Mouse (Mus musculus): ENCODE measurements at regions not wholly inside any gene's neighbourhood (a gene's known extent, or its start where the extent isn't known, plus 50 kb on each side); places are given as distances from the start of the nearest gene placed in this dataset.

DNA sequence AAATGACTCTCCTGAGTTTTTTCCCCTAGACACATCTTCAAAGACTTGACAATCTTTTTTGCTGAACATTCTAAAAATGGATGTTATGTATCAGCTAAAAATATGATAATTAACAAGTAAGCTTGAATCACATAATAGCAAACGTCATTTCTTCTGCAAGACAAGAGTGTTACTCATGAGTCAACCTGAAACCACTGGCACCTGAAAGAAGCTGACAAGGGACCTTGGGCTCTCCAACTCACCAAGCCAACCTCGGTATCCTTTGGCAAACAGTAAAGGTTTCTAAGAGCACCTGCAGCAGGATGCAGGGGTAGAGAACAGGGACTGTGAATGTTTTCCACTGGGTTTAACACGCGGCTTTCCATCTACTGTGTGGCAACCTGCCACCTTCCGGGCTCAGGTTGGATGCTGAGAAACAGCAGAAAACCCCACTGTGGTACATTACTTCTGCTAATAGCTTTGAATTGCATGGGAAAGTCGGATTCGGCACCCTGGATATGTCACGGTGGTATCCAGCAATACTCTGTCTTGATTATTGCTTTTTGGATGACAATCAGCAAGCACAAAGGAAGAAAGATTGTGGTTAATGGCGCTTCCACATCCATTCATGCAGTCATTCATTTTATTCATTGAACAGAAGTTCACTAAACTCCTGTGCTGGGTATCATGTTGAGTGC, 305.9 kb downstream of the Lpin1 start:
- ATAC-seq (replicated peaks in 1 of 2; ENCODE audit: insufficient read depth in 1 of 2, low FRiP score in 2 of 2, low TSS enrichment in 1 of 2, low read depth in 1 of 2, poor library complexity in 2 of 2, severe bottlenecking in 2 of 2): no peak

DNA sequence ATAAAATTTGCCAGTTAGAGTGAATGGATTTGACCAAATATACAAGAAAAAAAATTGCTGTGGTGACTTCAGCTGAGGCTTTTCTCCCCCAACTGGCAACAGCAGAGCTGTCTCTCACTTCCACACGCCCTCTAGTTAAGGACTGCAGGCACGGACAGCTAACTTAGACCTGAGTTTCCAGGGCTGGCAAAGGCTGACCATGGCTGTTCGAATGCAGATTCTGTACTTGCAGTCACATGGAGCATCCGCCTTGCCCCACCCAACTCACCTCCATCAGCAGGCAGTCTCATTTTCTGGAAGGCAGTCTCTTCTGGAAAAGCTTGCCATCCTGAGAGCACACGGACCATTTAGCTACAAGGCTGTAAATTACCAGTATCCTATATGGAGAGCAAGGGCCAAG, 325.7 kb downstream of the Lpin1 start:
- no peak for ATAC-seq (replicated peaks in 1 of 2; ENCODE audit: insufficient read depth in 1 of 2, low FRiP score in 2 of 2, low TSS enrichment in 1 of 2, low read depth in 1 of 2, poor library complexity in 2 of 2, severe bottlenecking in 2 of 2)

DNA sequence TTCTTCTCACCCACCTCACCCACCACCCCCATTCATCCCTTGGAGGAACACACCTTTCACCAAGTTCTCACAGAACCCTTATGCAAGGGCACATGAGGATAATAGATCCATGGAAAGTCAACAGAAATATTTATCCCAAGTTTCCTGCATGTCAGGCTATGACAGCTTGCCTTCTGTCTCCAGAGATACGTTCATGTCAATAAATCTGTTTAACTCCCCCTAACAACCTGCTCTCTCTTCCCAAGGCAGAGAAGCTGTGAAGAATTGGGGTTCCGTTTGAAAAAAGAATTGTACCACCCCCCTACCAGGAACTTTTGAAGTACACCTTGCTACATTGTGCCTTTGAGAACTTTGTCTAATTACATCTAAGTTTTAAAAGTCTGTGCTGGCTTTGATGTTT, 331.6 kb downstream of the Lpin1 start:
- ATAC-seq (replicated peaks in 1 of 2; ENCODE audit: insufficient read depth in 1 of 2, low FRiP score in 2 of 2, low TSS enrichment in 1 of 2, low read depth in 1 of 2, poor library complexity in 2 of 2, severe bottlenecking in 2 of 2): no peak

DNA sequence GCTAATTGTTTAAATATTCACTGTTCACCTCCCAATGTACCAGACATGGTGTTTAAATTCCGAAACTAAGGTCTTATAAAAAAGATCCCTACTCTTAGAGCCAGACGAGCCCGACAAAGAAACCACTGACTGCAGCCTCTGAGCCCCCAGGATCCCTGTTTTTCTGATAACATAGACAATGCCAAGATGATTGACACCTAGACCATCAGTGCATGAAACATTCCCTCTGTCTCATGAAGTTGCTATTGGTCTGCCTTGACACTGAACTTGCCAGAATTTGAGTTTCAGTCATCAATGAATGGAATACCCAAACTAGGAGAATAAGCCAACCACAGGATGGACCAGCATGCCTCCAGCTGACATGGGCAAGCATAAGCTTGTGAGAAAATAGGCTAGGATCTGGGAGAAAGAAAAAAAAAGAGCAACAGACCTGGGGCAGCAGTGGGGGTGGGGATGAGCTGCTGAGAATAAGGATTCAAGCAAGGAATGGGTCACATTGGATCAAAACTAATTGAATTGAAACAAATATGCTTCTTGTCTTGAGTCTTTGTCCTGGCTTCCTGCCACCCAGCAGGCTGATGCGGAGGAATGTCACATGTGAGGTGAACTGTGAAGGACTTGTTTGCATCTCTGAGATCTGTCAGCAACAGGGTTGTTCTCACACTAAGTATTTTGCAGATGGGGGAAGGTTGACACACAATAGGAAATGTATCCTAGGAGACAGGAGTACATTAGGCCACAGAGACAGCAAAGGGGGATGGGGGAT, 333.0 kb downstream of the Lpin1 start:
- ATAC-seq (replicated peaks in 1 of 2; ENCODE audit: insufficient read depth in 1 of 2, low FRiP score in 2 of 2, low TSS enrichment in 1 of 2, low read depth in 1 of 2, poor library complexity in 2 of 2, severe bottlenecking in 2 of 2): no peak

DNA sequence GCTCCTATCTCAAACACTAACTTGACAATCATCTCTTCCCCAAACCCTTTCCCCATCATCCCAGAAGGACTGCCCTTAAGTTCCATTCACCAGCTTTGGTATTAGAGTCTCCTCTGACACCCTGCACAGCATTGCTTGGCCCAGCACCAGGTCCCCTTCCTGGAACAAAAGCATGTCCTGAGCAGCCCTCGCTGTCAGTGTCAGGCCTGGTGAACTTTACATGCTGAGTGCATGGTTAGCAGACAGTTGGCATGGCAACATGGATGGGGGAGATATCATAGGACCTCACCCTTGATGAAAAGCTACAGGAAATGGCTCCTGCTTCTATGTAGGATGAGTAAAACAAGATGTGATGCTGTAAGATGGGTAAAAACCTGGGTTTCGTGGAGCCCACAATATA, 333.6 kb downstream of the Lpin1 start:
- ATAC-seq (replicated peaks in 1 of 2; ENCODE audit: insufficient read depth in 1 of 2, low FRiP score in 2 of 2, low TSS enrichment in 1 of 2, low read depth in 1 of 2, poor library complexity in 2 of 2, severe bottlenecking in 2 of 2): no peak

DNA sequence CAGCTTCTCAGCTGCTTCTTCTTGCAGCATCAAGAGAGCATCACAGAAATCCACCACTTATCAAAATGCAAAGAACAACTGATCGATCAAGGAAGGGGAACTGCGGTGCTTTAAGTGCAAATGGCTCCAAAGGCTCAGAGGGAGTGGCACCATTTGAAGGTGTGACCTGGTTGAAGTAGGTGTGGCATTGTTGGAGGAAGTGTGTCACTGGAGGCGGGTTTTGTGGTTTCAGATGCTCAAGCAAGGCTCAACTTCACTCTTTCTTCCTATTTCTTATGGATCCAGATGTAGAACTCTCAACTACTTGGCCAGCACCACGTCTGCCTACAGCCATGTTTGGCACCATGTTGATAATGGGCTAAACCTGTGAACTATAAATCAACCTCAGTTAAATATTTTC, 334.5 kb downstream of the Lpin1 start:
- no peak for ATAC-seq (replicated peaks in 1 of 2; ENCODE audit: insufficient read depth in 1 of 2, low FRiP score in 2 of 2, low TSS enrichment in 1 of 2, low read depth in 1 of 2, poor library complexity in 2 of 2, severe bottlenecking in 2 of 2)

DNA sequence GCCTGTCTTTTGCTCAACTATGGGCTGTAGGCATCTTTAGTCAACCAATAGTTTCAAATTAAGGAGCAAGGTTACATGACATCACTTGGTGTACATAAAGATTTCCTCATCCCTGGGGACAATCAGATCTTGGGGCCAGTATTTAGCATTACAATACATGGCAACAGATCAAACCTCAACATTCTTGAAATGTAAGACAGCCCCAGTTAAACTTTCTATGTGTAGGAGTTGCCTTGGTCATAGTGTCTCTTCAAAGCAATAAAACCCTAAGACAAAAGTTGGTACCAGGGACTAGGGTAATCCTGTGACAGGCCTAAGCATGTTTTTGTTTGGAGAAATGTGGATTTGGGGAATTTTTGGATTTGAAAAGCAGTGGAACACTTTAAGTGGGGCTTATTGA, 338.3 kb downstream of the Lpin1 start:
- no peak for ATAC-seq (replicated peaks in 1 of 2; ENCODE audit: insufficient read depth in 1 of 2, low FRiP score in 2 of 2, low TSS enrichment in 1 of 2, low read depth in 1 of 2, poor library complexity in 2 of 2, severe bottlenecking in 2 of 2)

DNA sequence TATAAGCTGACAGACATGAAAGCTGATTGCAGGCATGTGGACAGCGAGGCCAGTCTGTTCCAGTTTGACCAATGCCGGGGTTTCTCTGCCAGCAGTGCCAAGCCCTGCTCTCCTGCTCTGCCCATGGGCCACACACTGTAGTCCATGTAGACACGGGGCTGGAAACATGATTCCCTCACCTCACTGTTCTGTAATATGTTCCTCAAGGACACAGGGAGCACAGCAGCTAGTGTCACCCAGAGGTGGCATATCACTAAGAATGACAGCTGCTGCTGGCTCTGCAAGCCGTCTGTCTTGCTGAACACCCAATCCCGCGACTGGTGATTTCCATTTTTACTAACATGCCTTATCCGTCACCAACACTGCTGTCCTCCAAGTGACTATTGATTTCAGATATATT, 339.9 kb downstream of the Lpin1 start:
- ATAC-seq (replicated peaks in 1 of 2; ENCODE audit: insufficient read depth in 1 of 2, low FRiP score in 2 of 2, low TSS enrichment in 1 of 2, low read depth in 1 of 2, poor library complexity in 2 of 2, severe bottlenecking in 2 of 2): no peak

DNA sequence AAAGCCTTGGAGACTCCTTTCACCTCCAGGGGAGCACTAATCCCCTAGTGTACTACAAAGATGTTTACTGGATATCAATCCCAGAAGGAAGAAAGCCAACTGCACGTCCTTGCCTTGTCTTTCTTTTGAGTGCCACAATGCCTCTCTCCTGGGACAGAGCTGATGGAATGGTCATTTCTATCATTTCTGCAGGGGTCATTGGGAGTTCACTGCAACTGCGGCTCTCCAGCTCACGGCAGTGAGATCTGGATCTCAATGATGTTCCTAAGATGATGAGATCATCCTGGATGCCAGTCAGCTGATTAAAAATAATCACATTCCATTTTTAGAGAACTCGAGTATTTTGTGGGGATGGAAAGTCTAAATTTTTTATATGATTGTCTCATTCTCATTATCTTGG, 341.1 kb downstream of the Lpin1 start:
- no peak for ATAC-seq (replicated peaks in 1 of 2; ENCODE audit: insufficient read depth in 1 of 2, low FRiP score in 2 of 2, low TSS enrichment in 1 of 2, low read depth in 1 of 2, poor library complexity in 2 of 2, severe bottlenecking in 2 of 2)

DNA sequence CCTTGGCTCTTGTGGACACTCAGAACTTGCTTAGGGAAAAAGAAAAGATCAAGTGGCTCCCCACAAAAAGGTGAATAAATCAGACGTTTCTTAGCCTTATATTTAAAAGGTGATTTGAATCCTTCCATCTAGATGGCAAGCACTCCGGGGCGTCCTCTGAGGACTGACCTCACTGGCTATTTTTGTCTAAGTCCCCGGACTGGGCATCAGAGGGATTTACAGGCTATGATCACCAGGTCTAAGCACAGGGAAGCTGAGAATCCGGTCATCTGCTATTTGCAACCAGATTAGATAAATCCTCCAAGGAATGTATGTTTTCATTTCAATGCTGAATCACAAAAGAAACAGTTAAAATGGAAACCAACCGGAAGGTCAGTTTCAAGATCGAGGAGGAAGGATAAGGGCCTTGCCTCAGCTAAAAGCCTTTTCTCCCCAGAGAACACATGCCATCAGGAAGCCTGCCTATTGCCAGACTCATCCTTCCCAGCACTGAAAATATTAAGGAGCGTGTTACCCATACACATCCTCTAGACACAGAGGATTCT, 342.1 kb downstream of the Lpin1 start:
- no peak for ATAC-seq (replicated peaks in 1 of 2; ENCODE audit: insufficient read depth in 1 of 2, low FRiP score in 2 of 2, low TSS enrichment in 1 of 2, low read depth in 1 of 2, poor library complexity in 2 of 2, severe bottlenecking in 2 of 2)

DNA sequence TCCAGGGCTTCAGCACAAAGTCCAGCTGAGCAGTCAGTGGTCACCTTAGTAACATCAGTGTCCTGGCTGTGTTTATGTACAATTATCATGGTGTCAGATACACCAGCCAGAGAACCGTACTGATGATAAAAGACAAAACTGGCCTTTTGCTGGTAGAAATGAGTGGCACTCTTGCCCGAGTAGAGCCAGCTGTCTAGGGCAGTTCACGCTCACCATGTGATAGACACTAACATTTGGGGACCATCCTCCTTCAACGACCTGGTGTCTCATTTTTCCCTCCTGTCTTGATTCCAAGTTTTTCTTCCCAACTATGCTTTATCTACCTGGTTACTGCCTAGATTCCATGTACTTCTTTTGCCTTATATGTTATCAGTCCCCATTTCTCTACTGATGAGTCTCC, 349.3 kb downstream of the Lpin1 start:
- no peak for ATAC-seq (replicated peaks in 1 of 2; ENCODE audit: insufficient read depth in 1 of 2, low FRiP score in 2 of 2, low TSS enrichment in 1 of 2, low read depth in 1 of 2, poor library complexity in 2 of 2, severe bottlenecking in 2 of 2)

DNA sequence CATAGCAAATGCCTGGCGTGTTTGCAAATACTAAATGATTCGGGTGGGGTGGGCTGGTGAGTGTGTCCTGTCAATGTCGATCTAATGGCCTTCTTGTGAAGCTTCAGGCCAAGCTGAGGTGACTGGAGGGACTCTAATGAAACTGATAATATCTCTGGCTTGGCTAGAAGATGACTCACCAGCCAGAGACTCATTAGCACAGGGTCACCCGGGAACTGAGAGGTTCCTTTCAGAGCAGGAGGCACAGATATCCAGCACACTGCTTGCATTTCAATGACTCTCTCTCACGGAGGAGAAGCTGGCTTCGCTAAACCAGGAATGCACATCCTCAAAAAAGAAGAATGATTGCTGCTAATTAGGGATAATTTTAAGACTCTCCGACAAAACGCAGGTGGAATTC, 349.8 kb downstream of the Lpin1 start:
- no peak for ATAC-seq (replicated peaks in 1 of 2; ENCODE audit: insufficient read depth in 1 of 2, low FRiP score in 2 of 2, low TSS enrichment in 1 of 2, low read depth in 1 of 2, poor library complexity in 2 of 2, severe bottlenecking in 2 of 2)

DNA sequence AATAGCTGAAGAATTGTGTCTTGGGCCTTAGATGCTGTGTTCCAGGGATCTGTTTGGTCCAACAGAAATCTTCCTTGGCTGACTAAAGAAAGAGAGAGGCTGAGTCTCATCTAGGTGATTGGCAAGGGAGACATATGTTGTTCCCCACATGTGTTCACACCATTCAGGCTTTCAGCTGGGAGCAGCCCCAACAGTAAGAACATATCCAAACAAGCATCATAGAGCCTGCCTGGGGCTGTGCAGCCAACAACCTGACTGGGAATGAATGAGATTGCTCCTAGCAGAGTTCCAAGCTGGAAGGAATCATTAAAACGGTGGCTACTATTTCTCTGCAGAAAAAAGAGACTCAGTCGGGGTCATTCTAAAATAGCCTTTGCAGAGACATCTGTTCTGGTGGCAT, 350.3 kb downstream of the Lpin1 start:
- no peak for ATAC-seq (replicated peaks in 1 of 2; ENCODE audit: insufficient read depth in 1 of 2, low FRiP score in 2 of 2, low TSS enrichment in 1 of 2, low read depth in 1 of 2, poor library complexity in 2 of 2, severe bottlenecking in 2 of 2)

DNA sequence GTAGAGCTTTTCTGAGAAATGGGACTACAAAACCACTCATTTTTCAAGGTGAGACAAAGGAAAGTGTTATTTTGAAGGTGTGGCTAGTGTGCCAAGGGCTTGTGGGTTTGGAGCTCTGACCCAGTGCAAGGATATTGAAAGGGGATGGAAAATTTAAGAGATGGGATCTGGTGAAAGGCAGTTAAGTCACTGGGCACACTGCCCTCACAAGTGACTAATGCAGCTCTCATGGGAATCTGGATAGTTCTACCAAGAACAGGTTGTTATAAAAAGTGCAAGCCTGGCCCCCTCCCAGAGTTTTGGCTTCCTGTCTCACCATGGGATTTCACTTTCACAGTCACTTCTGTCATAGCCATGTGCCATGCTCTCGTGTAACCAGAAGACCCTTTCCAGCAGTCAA, 360.1 kb downstream of the Lpin1 start:
- ATAC-seq (replicated peaks in 1 of 2; ENCODE audit: insufficient read depth in 1 of 2, low FRiP score in 2 of 2, low TSS enrichment in 1 of 2, low read depth in 1 of 2, poor library complexity in 2 of 2, severe bottlenecking in 2 of 2): no peak

DNA sequence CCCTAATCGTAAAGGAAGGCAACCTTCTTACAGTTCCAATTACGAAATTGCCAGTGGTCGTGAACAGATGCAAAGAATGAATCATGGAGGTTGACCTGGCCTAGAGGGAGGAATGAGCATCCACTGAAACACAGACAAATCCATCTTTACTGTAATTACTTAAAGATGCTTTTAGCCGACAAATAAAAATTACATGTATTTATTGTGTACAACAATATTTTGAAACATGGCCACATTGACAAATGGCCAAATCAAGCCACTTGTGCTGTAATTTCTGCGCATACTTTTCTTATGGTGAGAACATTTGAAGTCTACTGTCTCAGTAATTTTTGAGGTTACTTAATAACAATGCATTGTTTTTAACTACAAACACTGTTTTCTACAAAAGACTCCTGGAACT, 360.7 kb downstream of the Lpin1 start:
- ATAC-seq (replicated peaks in 1 of 2; ENCODE audit: insufficient read depth in 1 of 2, low FRiP score in 2 of 2, low TSS enrichment in 1 of 2, low read depth in 1 of 2, poor library complexity in 2 of 2, severe bottlenecking in 2 of 2): no peak

DNA sequence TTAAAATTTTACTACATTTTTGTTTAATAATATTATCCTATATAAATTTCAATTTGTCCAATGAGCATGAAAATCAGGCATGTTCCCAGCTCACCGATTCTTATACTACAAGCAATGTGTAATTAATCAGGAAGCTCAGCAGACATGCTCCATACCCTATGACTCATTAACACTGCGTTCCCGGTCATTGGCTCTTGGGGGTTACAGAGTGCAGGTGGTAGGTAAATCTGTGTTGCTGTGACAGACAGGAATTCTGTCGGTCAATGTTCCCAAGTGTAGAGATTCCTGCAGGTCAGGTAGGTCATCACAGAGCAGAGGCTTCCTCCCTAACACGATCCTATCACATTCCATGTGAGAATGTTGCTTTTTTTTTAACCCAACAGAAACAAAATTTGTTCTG, 371.0 kb downstream of the Lpin1 start:
- ATAC-seq (replicated peaks in 1 of 2; ENCODE audit: insufficient read depth in 1 of 2, low FRiP score in 2 of 2, low TSS enrichment in 1 of 2, low read depth in 1 of 2, poor library complexity in 2 of 2, severe bottlenecking in 2 of 2): no peak

DNA sequence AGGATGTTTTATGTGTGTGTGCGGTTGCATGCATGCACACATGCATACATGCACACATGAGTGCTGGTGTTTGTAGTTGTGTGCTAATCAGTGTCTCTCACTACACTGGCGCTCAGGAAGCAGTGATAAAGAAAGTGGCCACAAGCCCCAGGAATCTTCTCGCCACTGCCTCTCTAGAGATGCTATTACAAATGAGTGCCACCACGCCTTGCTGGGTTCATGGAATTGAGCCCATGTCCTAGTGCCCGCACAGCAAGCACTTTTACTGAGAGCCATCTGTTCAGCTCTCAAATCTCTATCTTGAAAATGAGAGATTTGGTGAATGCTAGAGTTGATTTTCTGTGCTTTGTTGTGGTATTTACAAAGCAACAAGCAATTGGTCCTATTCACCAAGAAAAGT, 373.3 kb downstream of the Lpin1 start:
- ATAC-seq (replicated peaks in 1 of 2; ENCODE audit: insufficient read depth in 1 of 2, low FRiP score in 2 of 2, low TSS enrichment in 1 of 2, low read depth in 1 of 2, poor library complexity in 2 of 2, severe bottlenecking in 2 of 2): no peak

DNA sequence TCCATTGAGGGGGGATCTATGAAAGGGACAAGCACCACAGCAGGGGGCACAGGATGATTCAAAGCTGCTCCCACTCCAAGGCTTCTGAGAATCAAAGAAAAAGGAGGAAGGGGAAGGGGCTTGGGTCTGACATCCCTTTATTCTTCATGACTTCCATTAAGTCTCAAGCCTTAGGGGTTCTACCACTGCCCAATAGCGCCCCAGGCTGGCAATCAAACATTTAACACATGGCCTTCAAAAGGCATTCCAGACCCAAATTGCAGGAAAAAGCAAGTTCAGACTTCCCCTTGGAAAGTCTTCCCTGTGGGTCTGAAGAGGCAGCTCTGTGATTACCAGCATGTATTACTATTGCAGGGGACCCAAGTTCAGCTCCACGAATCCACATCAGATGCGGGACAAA, 377.2 kb downstream of the Lpin1 start:
- no peak for ATAC-seq (replicated peaks in 1 of 2; ENCODE audit: insufficient read depth in 1 of 2, low FRiP score in 2 of 2, low TSS enrichment in 1 of 2, low read depth in 1 of 2, poor library complexity in 2 of 2, severe bottlenecking in 2 of 2)

DNA sequence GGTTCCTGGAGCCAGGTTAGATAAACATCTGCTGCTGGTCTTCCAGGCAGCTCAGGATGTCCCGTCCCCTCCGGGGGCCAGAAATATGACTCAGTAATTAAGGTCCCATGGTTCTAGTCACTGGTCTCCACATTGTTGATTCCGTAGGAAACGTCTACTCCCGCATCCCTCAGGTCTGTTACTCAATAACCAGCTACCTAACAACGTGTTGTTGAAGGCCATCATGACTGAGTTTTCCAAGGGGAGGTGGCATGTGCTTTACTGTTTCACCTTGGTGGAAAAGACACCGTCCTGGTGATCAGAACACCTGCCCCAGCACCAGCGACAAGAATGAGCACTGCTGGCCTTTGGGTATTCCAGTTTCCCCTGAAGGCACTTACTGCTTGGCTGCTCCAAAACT, 377.9 kb downstream of the Lpin1 start:
- ATAC-seq (replicated peaks in 1 of 2; ENCODE audit: insufficient read depth in 1 of 2, low FRiP score in 2 of 2, low TSS enrichment in 1 of 2, low read depth in 1 of 2, poor library complexity in 2 of 2, severe bottlenecking in 2 of 2): no peak
